Comparison of ENCODE assay signal across 23 mouse cellular contexts in genomic region chr7:92730959-92731358, GRCm38 (mm10). TPM values are rescaled to one million over a fixed set of nuclear protein-coding genes. Genes with fewer than 3 reads are reported as not detected.
DNase-seq lines count a peak whose midpoint lies in the region; ATAC-seq and TF ChIP-seq lines count a peak whose summit lies in the region.
"Had no signal": no experiment of that assay in that cellular context is flagged by ENCODE, and none has a peak within 500 bp of the region (broad histone marks: within the 10 kb centered on the region; RNA-seq: fewer than 3 reads in every experiment).

No protein-coding gene starts in this region.

- 63% methylated on average over 3 of the region's 3 CpGs for WGBS in cerebellum, adult 2 months
- WGBS in forebrain, postnatal 0 days = 71% methylated on average over 3 of the region's 3 CpGs
- WGBS in forebrain, embryonic 10.5 days = 77% methylated on average over 3 of the region's 3 CpGs
- 64% methylated on average over 3 of the region's 3 CpGs for WGBS in lung, embryonic 16.5 days

- H3K36me3 ChIP-seq in forebrain, postnatal 0 days (ENCODE audit: insufficient read depth) = no peaks in the 10 kb centered on the region
- peaks cover 28% of the 10 kb centered on the region for H3K36me3 ChIP-seq in forebrain, embryonic 10.5 days (replicated peaks)
- 0 out of 2 replicates have a peak, but pooled peaks cover 3% of the 10 kb centered on the region for H3K36me3 ChIP-seq in lung, embryonic 16.5 days (ENCODE audit: control insufficient read depth, insufficient read depth, low read length)
- H3K36me3 ChIP-seq: intestine, embryonic 15.5 days had no signal

- TF ChIP-seq POLR2A in cerebellum, adult 2 months (IDR thresholded peaks at IDR 0.05; ENCODE audit: borderline replicate concordance, insufficient read depth, low read length) = peak; percentile 8; the same call in 1 of the 2 replicates
- peak; percentile 47; the same call in 1 of the 2 replicates for TF ChIP-seq POLR2A in embryonic fibroblast, embryonic 13.5 days (IDR thresholded peaks at IDR 0.05; ENCODE audit: low read depth, low read length)

- H3K27ac ChIP-seq in cerebellum, adult 2 months (ENCODE audit: insufficient read depth, low read length) = no peak overlapping the region
- H3K27ac ChIP-seq in forebrain, postnatal 0 days (ENCODE audit: low read depth, low read length) = no peak overlapping the region
- H3K27ac ChIP-seq in forebrain, embryonic 10.5 days = no peak overlapping the region
- H3K27ac ChIP-seq in lung, embryonic 16.5 days (ENCODE audit: low read length) = no peak overlapping the region
- no peak overlapping the region for H3K27ac ChIP-seq in embryonic fibroblast, embryonic 13.5 days (ENCODE audit: insufficient read depth, low read length)
- H3K27ac ChIP-seq: heart, embryonic 10.5 days; hindbrain, embryonic 12.5 days; intestine, embryonic 15.5 days had no signal

- no peaks in the 10 kb centered on the region for H3K9me3 ChIP-seq in forebrain, postnatal 0 days (ENCODE audit: low read length)
- H3K9me3 ChIP-seq in forebrain, embryonic 10.5 days = no peaks in the 10 kb centered on the region
- H3K9me3 ChIP-seq in lung, embryonic 16.5 days (ENCODE audit: control insufficient read depth, low read length) = no peaks in the 10 kb centered on the region
- H3K9me3 ChIP-seq: heart, embryonic 10.5 days; hindbrain, embryonic 12.5 days; intestine, embryonic 15.5 days had no signal

- no peak for TF ChIP-seq CTCF in cerebellum, adult 2 months (IDR thresholded peaks at IDR 0.05; ENCODE audit: borderline replicate concordance, insufficient read depth, low read depth, low read length)
- no peak for TF ChIP-seq CTCF in forebrain, postnatal 0 days (IDR thresholded peaks at IDR 0.05; ENCODE audit: low read depth)
- no peak for TF ChIP-seq CTCF in embryonic fibroblast, embryonic 13.5 days (IDR thresholded peaks at IDR 0.05; ENCODE audit: borderline replicate concordance, insufficient read depth, low read length)

- no peaks in the 10 kb centered on the region for H3K27me3 ChIP-seq in cerebellum, adult 2 months (ENCODE audit: control insufficient read depth, insufficient read depth, low read length)
- H3K27me3 ChIP-seq in forebrain, postnatal 0 days (ENCODE audit: insufficient read depth, low read length) = no peaks in the 10 kb centered on the region
- no peaks in the 10 kb centered on the region for H3K27me3 ChIP-seq in forebrain, embryonic 10.5 days (ENCODE audit: poor library complexity, severe bottlenecking)
- no peaks in the 10 kb centered on the region for H3K27me3 ChIP-seq in lung, embryonic 16.5 days (ENCODE audit: control insufficient read depth, insufficient read depth, low read depth, low read length)
- H3K27me3 ChIP-seq: hindbrain, embryonic 12.5 days; intestine, embryonic 15.5 days had no signal

- DNase-seq in cerebellum, adult 2 months = no peak
- DNase-seq in cerebellum, adult 9-11 months = no peak
- DNase-seq in forebrain, postnatal 0 days = no peak
- no peak for DNase-seq in forebrain, embryonic 10.5 days (ENCODE audit: extremely low spot score, low spot score)
- no peak for DNase-seq in lung, postnatal 4 days
- no peak for DNase-seq in adrenal gland, postnatal 10 days
- DNase-seq: adrenal gland, postnatal 25 days; B cell, adult 2 months; cerebellum, adult 8-10 months; cerebellum, postnatal 25 days; gastrocnemius, postnatal 10 days; heart, adult 18-20 months; heart, postnatal 10 days; heart, postnatal 4 days; kidney, adult 18-20 months had no signal

- H3K4me1 ChIP-seq in cerebellum, adult 2 months (ENCODE audit: control insufficient read depth, insufficient read depth, low read length) = no peaks in the 10 kb centered on the region
- H3K4me1 ChIP-seq in forebrain, postnatal 0 days (ENCODE audit: insufficient read depth) = no peaks in the 10 kb centered on the region
- H3K4me1 ChIP-seq in forebrain, embryonic 10.5 days = no peaks in the 10 kb centered on the region
- H3K4me1 ChIP-seq in lung, embryonic 16.5 days (replicated peaks; ENCODE audit: control insufficient read depth, insufficient read depth, low read length) = no peaks in the 10 kb centered on the region
- H3K4me1 ChIP-seq in embryonic fibroblast, embryonic 13.5 days (ENCODE audit: control insufficient read depth, insufficient read depth, low read length) = peaks cover 2% of the 10 kb centered on the region; the same call in 1 of the 2 replicates
- H3K4me1 ChIP-seq: heart, embryonic 10.5 days; hindbrain, embryonic 12.5 days; intestine, embryonic 15.5 days had no signal

- H3K4me3 ChIP-seq in cerebellum, adult 2 months (replicated peaks; ENCODE audit: insufficient read depth, low read depth, low read length) = no peak overlapping the region
- no peak overlapping the region for H3K4me3 ChIP-seq in forebrain, postnatal 0 days (ENCODE audit: low read depth, low read length)
- H3K4me3 ChIP-seq in forebrain, embryonic 10.5 days = no peak overlapping the region
- H3K4me3 ChIP-seq in lung, embryonic 16.5 days (ENCODE audit: low read length) = no peak overlapping the region
- H3K4me3 ChIP-seq in embryonic fibroblast, embryonic 13.5 days (ENCODE audit: insufficient read depth, low read length) = no peak overlapping the region
- H3K4me3 ChIP-seq: erythroblast, embryonic 14.5 days; heart, embryonic 10.5 days; hindbrain, embryonic 12.5 days; intestine, embryonic 15.5 days had no signal

- ATAC-seq in forebrain, postnatal 0 days = 0 out of 2 replicates have a peak, but pooled peaks have one; percentile 5
- ATAC-seq in lung, embryonic 16.5 days (ENCODE audit: low read depth) = 0 out of 2 replicates have a peak, but pooled peaks have one; percentile 7
- ATAC-seq: activated CD4-positive, CD25-positive, alpha-beta regulatory T cell, adult 4 months; CD4-positive, CD25-positive, alpha-beta regulatory T cell, adult 4 months had no signal

- no peak overlapping the region for H3K9ac ChIP-seq in forebrain, postnatal 0 days
- H3K9ac ChIP-seq in lung, embryonic 16.5 days (ENCODE audit: low read length) = no peak overlapping the region
- H3K9ac ChIP-seq: hindbrain, embryonic 12.5 days; intestine, embryonic 15.5 days had no signal

- no peak overlapping the region for H3K4me2 ChIP-seq in forebrain, postnatal 0 days (ENCODE audit: low read depth)
- no peak overlapping the region for H3K4me2 ChIP-seq in lung, embryonic 16.5 days (ENCODE audit: low read depth, low read length)
- H3K4me2 ChIP-seq: hindbrain, embryonic 12.5 days; intestine, embryonic 15.5 days had no signal

RNA-seq across cellular contexts. Expression of gene Rab30, which starts 10.4 kb away (rescaled TPM):
- polyA plus RNA-seq in cerebellum, adult 2 months (2012; rRNA removed) = 20.8 and 23.0 TPM in 2 replicates
- 25.3 and 36.1 TPM in 2 replicates for total RNA-seq in forebrain, postnatal 0 days (2014; rRNA removed)
- polyA plus RNA-seq in forebrain, postnatal 0 days (2015; fragmentation: Nextera tagmentation; extraction: Ambion mirVana) = 14.7 and 15.0 TPM in 2 replicates
- polyA plus RNA-seq in forebrain, embryonic 10.5 days (2016; fragmentation: Nextera tagmentation; extraction: Ambion mirVana) = 12.2 and 15.6 TPM in 2 replicates
- 5.0 and 5.6 TPM in 2 replicates for polyA plus RNA-seq in lung, embryonic 16.5 days (2015; fragmentation: Nextera tagmentation; extraction: Ambion mirVana)
- polyA plus RNA-seq in embryonic fibroblast, embryonic 13.5 days (2011; ENCODE audit: insufficient read length, low read depth, missing spikeins) = 38.7 and 45.6 TPM in 2 replicates
- 1 to 10 TPM; 7.9 to 10.0 TPM for total RNA-seq in adrenal gland, postnatal 10 days (2021)
